Mouse (Mus musculus) neural tube, embryonic 13.5 days (tissue): ENCODE measurements around the gene Arf1. TPM values are rescaled to one million over a fixed set of nuclear protein-coding genes. Genes with fewer than 3 reads are reported as not detected.

Source experiments
- ATAC-seq: fragments of 200-750 bp; cut with Nextera tagmentation; 2 replicates; pipeline ENCODE4 v1.8.0; 2017; ENCODE audit warnings: low read depth, mild to moderate bottlenecking, moderate TSS enrichment, moderate library complexity
- H3K27ac ChIP-seq: fragments of 300-500 bp; sonication (generic); replicated peaks from 2 replicates; pipeline ENCODE4 v1.5.1; 2015; ENCODE audit warnings: moderate library complexity, mild to moderate bottlenecking, inconsistent platforms
- H3K27me3 ChIP-seq: fragments of 300-500 bp; sonication (generic); 2 replicates; pipeline ENCODE4 v1.6.1; 2015; ENCODE audit warnings: mild to moderate bottlenecking, inconsistent platforms
- H3K36me3 ChIP-seq: fragments of 300-500 bp; sonication (generic); 2 replicates; pipeline ENCODE4 v1.6.1; 2015; ENCODE audit warnings: mild to moderate bottlenecking, inconsistent platforms
- H3K4me1 ChIP-seq: fragments of 300-500 bp; sonication (generic); replicated peaks from 2 replicates; pipeline ENCODE4 v1.6.1; 2015; ENCODE audit warnings: inconsistent platforms
- H3K4me2 ChIP-seq: fragments of 300-500 bp; sonication (generic); 2 replicates; pipeline ENCODE4 v1.6.1; 2015; ENCODE audit warnings: inconsistent platforms, mild to moderate bottlenecking, moderate library complexity
- H3K4me3 ChIP-seq: fragments of 300-500 bp; sonication (generic); 2 replicates; pipeline ENCODE4 v1.5.1; 2015; ENCODE audit warnings: mild to moderate bottlenecking, inconsistent platforms
- H3K9ac ChIP-seq: fragments of 300-500 bp; sonication (generic); 2 replicates; pipeline ENCODE4 v1.6.1; 2015; ENCODE audit warnings: moderate library complexity, mild to moderate bottlenecking, inconsistent platforms
- H3K9me3 ChIP-seq: fragments of 300-500 bp; sonication (generic); 2 replicates; pipeline ENCODE4 v1.6.1; 2016; ENCODE audit warnings: inconsistent platforms
- WGBS: fragments of 180-500 bp; shearing (Covaris S2); methylation state at CpG from one replicate; pipeline ENCODE4 v1.1.7; 2015; 5-methylcytosine and 5-hydroxymethylcytosine counted together
- polyA plus RNA-seq: library from polyadenylated mRNA; unstranded; fragments of >200 nt; fragmentation: Nextera tagmentation; extraction: Ambion mirVana; gene quantifications from 2 replicates; pipeline ENCODE4 v1.2.1, GENCODE M21; 2015

Gene Arf1
- polyA plus RNA-seq, 1 experiment from 2014 or later, result 642 TPM

- Histone ChIP-seq H3K9me3 (no peaks in the 10 kb centered on the region), H3K9ac (no peak overlapping the region), H3K4me3 (no peak overlapping the region), H3K27me3 (peaks cover 7% of the 10 kb centered on the region), H3K36me3 (no peaks in the 10 kb centered on the region), H3K4me2 (no peak overlapping the region), H3K4me1 (peaks cover 12% of the 10 kb centered on the region), H3K27ac (no peak overlapping the region)
- ATAC-seq, result no peak
- WGBS, result 24% methylated on average over 6 of the region's 6 CpGs
Measured at GRCm38 (mm10) chr11:59243856-59244255, 15.8 kb upstream of the Arf1 start.

DNA sequence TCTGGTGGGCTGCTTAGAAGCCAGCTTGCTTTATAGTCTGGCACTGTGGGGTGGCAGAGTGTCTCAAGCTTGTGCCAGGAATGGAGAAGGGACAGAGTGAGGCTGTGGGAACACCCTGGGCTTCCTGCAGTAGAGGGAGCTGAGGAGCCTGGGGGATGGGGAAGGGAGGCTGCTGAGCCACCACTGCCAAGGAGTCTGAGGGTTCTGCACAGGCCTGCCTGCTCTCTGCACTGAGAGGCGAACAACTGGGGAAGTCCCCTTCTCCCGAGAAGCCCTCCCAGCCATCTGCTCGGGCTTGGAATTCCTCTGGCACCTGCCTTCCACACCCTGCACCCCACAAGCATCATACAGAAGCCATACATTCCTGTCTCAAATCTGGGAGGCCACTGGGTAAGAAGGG, 13.8 kb upstream of the Arf1 start:
- WGBS, result 42% methylated on average over 3 of the region's 3 CpGs
- H3K4me1 ChIP-seq, result peaks cover 18% of the 10 kb centered on the region
- no peaks in the 10 kb centered on the region for H3K36me3 ChIP-seq
- no peak overlapping the region for H3K27ac ChIP-seq
- ATAC-seq, result no peak
- 0 out of 2 replicates have a peak overlapping the region, but pooled peaks have one; percentile 13 for H3K9ac ChIP-seq
- H3K9me3 ChIP-seq, result no peaks in the 10 kb centered on the region
- no peak overlapping the region for H3K4me2 ChIP-seq
- no peak overlapping the region for H3K4me3 ChIP-seq
- peaks cover 6% of the 10 kb centered on the region for H3K27me3 ChIP-seq

DNA sequence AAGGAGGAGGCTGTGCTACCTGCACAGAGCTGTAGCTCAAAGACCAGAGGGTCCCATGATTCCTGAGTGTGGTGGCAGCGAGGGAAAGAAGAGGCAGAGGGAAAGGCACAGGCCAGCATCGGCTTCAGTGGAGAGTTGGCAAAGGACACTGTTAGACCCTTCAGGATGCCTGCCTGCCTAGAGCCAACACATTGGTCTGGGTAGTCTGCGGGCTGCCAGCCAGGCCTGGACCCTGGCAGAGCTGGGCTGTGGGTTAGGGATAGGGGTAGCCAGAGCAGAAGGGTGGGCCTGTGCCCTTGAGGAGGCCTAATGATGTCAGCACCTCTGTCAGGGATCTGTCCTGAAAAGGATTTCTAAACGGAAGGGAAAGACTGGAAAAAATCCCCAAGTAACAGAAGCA, 11.7 kb upstream of the Arf1 start:
- no peak overlapping the region for H3K27ac ChIP-seq
- 78% methylated on average over 4 of the region's 4 CpGs for WGBS
- H3K9ac ChIP-seq, result no peak overlapping the region
- H3K4me1 ChIP-seq, result peaks cover 18% of the 10 kb centered on the region
- H3K9me3 ChIP-seq, result no peaks in the 10 kb centered on the region
- no peak overlapping the region for H3K4me3 ChIP-seq
- no peaks in the 10 kb centered on the region for H3K36me3 ChIP-seq
- ATAC-seq, result no peak
- no peak overlapping the region for H3K4me2 ChIP-seq
- peaks cover 6% of the 10 kb centered on the region for H3K27me3 ChIP-seq

- no peaks in the 10 kb centered on the region for H3K9me3 ChIP-seq
- H3K4me1 ChIP-seq, result peaks cover 18% of the 10 kb centered on the region
- no peak overlapping the region for H3K4me3 ChIP-seq
- H3K27me3 ChIP-seq, result peaks cover 6% of the 10 kb centered on the region
- no peak overlapping the region for H3K4me2 ChIP-seq
- H3K36me3 ChIP-seq, result no peaks in the 10 kb centered on the region
- peak; percentile 47 for ATAC-seq
- H3K9ac ChIP-seq, result 0 out of 2 replicates have a peak overlapping the region, but pooled peaks have one; percentile 26
- WGBS, result 58% methylated on average over 4 of the region's 4 CpGs
- no peak overlapping the region for H3K27ac ChIP-seq
Measured at GRCm38 (mm10) chr11:59239428-59239785, 11.3 kb upstream of the Arf1 start.

- Histone ChIP-seq H3K9ac (0 out of 2 replicates have a peak overlapping the region, but pooled peaks have one; percentile 26), H3K27ac (no peak overlapping the region)
Measured at GRCm38 (mm10) chr11:59238525-59239427, 10.7 kb upstream of the Arf1 start.

GRCm38 (mm10) chr11:59232797-59233196, 4.7 kb upstream of the Arf1 start:
- 60% methylated on average over 2 of the region's 2 CpGs for WGBS
- no peak for ATAC-seq
- H3K27ac ChIP-seq, result no peak overlapping the region
- H3K4me3 ChIP-seq, result no peak overlapping the region
- no peaks in the 10 kb centered on the region for H3K36me3 ChIP-seq
- peaks cover 7% of the 10 kb centered on the region for H3K4me1 ChIP-seq
- H3K9me3 ChIP-seq, result no peaks in the 10 kb centered on the region
- no peaks in the 10 kb centered on the region; the same call in 1 of the 2 replicates for H3K27me3 ChIP-seq
- no peak overlapping the region for H3K9ac ChIP-seq
- no peak overlapping the region for H3K4me2 ChIP-seq

More at GRCm38 (mm10) chr11:59238525-59239427, 10.7 kb upstream of the Arf1 start:
- no peaks in the 10 kb centered on the region for H3K9me3 ChIP-seq
- WGBS, result 4% methylated on average over 14 of the region's 15 CpGs
- 0 out of 2 replicates have a peak overlapping the region, but pooled peaks have one; percentile 5 for H3K4me2 ChIP-seq
- peaks cover 6% of the 10 kb centered on the region for H3K27me3 ChIP-seq
- peak; percentile 81 for ATAC-seq
- peaks cover 18% of the 10 kb centered on the region for H3K4me1 ChIP-seq
- H3K4me3 ChIP-seq, result no peak overlapping the region
- H3K36me3 ChIP-seq, result no peaks in the 10 kb centered on the region

DNA sequence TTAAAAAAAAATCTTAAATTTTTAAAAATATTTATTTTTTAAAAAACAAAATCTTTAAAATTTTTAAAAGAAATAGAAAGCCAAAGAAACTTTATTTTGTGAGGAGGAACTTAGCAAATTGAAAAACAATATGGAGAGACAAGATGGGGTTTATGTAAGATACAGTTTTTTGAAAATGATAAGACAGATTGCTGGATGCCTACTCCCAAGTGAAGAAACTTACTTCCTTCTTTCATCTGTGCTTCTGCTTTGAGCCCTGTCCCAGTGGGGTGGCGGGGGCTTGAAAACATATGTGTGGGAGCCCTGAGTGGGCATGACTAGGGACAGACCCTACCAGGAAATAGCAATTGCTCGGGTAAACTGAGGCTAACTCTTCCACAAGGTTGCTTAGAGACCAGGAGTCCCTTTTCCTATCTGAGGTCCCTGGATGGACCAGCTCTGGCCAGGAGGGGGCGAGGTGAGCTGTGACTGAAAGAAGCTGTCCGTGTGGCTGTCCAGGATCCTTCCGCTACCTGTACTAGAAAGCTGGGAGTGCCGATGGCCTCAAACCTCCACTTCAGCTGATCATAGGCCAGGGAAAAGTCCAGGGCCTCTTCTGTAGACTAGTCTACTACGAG, 2.2 kb upstream of the Arf1 start:
- Histone ChIP-seq H3K27me3 (no peaks in the 10 kb centered on the region), H3K27ac (no peak overlapping the region), H3K9me3 (no peaks in the 10 kb centered on the region), H3K4me2 (no peak overlapping the region), H3K9ac (no peak overlapping the region), H3K36me3 (no peaks in the 10 kb centered on the region), H3K4me3 (no peak overlapping the region), H3K4me1 (peaks cover 28% of the 10 kb centered on the region)
- ATAC-seq, result no peak
- WGBS, result 14% methylated on average over 7 of the region's 7 CpGs

DNA sequence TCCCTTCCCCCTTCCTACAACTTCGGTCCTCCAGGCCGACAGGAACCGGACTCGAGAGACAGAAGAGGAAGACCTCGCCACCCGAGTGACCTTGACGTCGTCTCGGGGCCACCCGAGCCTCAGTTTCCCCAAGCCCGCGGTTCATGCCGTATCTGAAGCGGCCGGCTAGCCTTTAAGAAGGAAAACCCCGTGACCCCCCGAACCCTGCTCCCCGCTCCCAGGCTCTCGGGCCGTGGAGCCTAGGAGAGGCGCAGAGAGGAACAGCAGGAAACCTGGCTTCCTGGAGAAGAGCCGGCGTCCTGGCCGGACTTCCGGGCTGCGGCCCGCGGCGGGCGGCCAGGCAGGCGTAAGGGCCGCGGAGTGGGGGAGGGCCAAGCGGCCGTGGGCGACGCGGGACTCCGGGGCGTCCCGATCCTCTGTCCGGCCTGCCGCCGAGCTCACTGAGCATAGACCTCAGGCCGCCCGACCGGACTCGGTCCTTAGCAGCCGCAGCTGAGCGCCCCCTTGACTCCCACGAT, 407 bp downstream of the Arf1 start:
- Histone ChIP-seq H3K36me3 (0 out of 2 replicates have a peak, but pooled peaks cover 4% of the 10 kb centered on the region), H3K4me3 (peak overlapping the region; percentile 97), H3K27me3 (no peaks in the 10 kb centered on the region), H3K4me2 (peak overlapping the region; percentile 98), H3K27ac (peak overlapping the region; percentile 95), H3K4me1 (peaks cover 54% of the 10 kb centered on the region), H3K9ac (peak overlapping the region; percentile 96), H3K9me3 (no peaks in the 10 kb centered on the region)
- ATAC-seq, result peak; percentile 73
- WGBS, result under 1% methylated on average over 51 of the region's 51 CpGs

- 5% methylated on average over 21 of the region's 21 CpGs for WGBS
- Histone ChIP-seq H3K9me3 (no peaks in the 10 kb centered on the region), H3K36me3 (0 out of 2 replicates have a peak, but pooled peaks cover 4% of the 10 kb centered on the region), H3K27me3 (no peaks in the 10 kb centered on the region), H3K27ac (peak overlapping the region; percentile 95), H3K4me2 (peak overlapping the region; percentile 98), H3K4me3 (peak overlapping the region; percentile 97), H3K4me1 (peaks cover 54% of the 10 kb centered on the region), H3K9ac (peak overlapping the region; percentile 96)
- no peak for ATAC-seq
Measured at GRCm38 (mm10) chr11:59226787-59227603, 1.1 kb downstream of the Arf1 start.

DNA sequence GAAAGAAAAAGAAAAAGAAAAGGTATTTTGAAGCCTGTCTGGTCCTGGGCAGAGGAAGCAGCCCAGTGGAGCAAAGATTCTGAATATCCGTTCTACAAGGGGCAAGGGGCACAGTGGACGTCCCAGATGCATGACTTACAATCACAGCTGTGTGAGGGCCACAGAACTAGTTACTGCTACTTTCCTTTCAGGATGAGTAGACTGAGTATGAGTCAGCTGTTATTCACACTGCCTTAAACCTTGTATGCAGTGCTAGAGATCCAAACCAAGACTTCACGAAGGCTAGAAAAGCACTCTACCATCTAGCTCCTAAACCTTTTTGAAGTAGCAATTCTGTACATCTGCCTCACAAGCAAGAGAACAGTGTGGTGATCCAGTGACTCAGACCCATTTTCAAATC, 1.8 kb downstream of the Arf1 start:
- H3K9ac ChIP-seq, result peak overlapping the region; percentile 96
- no peaks in the 10 kb centered on the region for H3K27me3 ChIP-seq
- no peak for ATAC-seq
- peak overlapping the region; percentile 98 for H3K4me2 ChIP-seq
- H3K27ac ChIP-seq, result 0 out of 2 replicates have a peak overlapping the region, but pooled peaks have one; percentile 3
- 66% methylated on average over 3 of the region's 3 CpGs for WGBS
- H3K4me3 ChIP-seq, result peak overlapping the region; percentile 97
- H3K36me3 ChIP-seq, result 0 out of 2 replicates have a peak, but pooled peaks cover 4% of the 10 kb centered on the region
- H3K9me3 ChIP-seq, result no peaks in the 10 kb centered on the region
- peaks cover 61% of the 10 kb centered on the region for H3K4me1 ChIP-seq

- Histone ChIP-seq H3K9me3 (no peaks in the 10 kb centered on the region), H3K4me1 (peaks cover 64% of the 10 kb centered on the region), H3K9ac (peak overlapping the region; percentile 34; the same call in 1 of the 2 replicates), H3K4me3 (peak overlapping the region; percentile 1; the same call in 1 of the 2 replicates), H3K4me2 (peak overlapping the region; percentile 98), H3K27ac (no peak overlapping the region), H3K36me3 (0 out of 2 replicates have a peak, but pooled peaks cover 4% of the 10 kb centered on the region), H3K27me3 (no peaks in the 10 kb centered on the region)
- WGBS, result 84% methylated on average over 2 of the region's 2 CpGs
- no peak for ATAC-seq
Measured at GRCm38 (mm10) chr11:59225167-59225566, 2.9 kb downstream of the Arf1 start.
